Mouse (Mus musculus) c-Kit-positive CD71-positive TER-119-positive erythroid progenitor cells, embryonic 14.5 days (primary cell): ENCODE measurements around the gene Ift20.

ENCODE experiments used
- DNase-seq: peaks from one replicate; pipeline ENCODE4 v3.0.0-alpha.2; 2013; ENCODE audit warnings: low spot score

Gene Ift20

GRCm38 (mm10) chr11:78536080-78536689 lies at the start of gene Ift20, which contains the start of gene Tnfaip1:
Ift20 (plus strand) TSS chr11:78536361.
Tnfaip1 (minus strand) TSS chr11:78536332.
- peak; percentile 98 for DNase-seq

- DNase-seq = no peak
These were observed 48.0 kb upstream of the Ift20 start for GRCm38 (mm10) chr11:78488168-78488567.

- DNase-seq = no peak
These were observed 45.4 kb upstream of the Ift20 start for GRCm38 (mm10) chr11:78490781-78491241.

GRCm38 (mm10) chr11:78495904-78496303 lies 40.3 kb upstream of the Ift20 start:
- peak; percentile 45 for DNase-seq

- DNase-seq = no peak
These were observed 39.1 kb upstream of the Ift20 start for GRCm38 (mm10) chr11:78497071-78497541.

GRCm38 (mm10) chr11:78497544-78498522 lies 38.3 kb upstream of the Ift20 start, which contains the start of gene Sarm1:
Sarm1 (minus strand) TSS chr11:78497754.
- DNase-seq = peak; percentile 91

GRCm38 (mm10) chr11:78499004-78499403 lies 37.2 kb upstream of the Ift20 start, which contains the start of gene Vtn:
Vtn (plus strand) TSS chr11:78499091.
- DNase-seq = no peak

- DNase-seq = no peak
These were observed 36.6 kb upstream of the Ift20 start for GRCm38 (mm10) chr11:78499543-78499942.

- no peak for DNase-seq
These were observed 35.4 kb upstream of the Ift20 start for GRCm38 (mm10) chr11:78500623-78501202.

- DNase-seq = no peak
These were observed 34.6 kb upstream of the Ift20 start for GRCm38 (mm10) chr11:78501529-78501928.

- DNase-seq = no peak
These were observed 33.1 kb upstream of the Ift20 start, which contains the start of gene Sebox for GRCm38 (mm10) chr11:78502909-78503650. Sebox (plus strand) TSS chr11:78503447.

GRCm38 (mm10) chr11:78505430-78505829 lies 30.7 kb upstream of the Ift20 start:
- DNase-seq = no peak

- no peak for DNase-seq
These were observed 27.0 kb upstream of the Ift20 start for GRCm38 (mm10) chr11:78509148-78509547.

- DNase-seq = peak; percentile 84
These were observed 23.9 kb upstream of the Ift20 start, which contains the start of the genes Tmem199 and Poldip2 for GRCm38 (mm10) chr11:78512025-78512957. Tmem199 (minus strand) TSS chr11:78512172. Poldip2 (plus strand) TSS chr11:78512193.

- DNase-seq = no peak
These were observed 22.9 kb upstream of the Ift20 start for GRCm38 (mm10) chr11:78513106-78513790.

GRCm38 (mm10) chr11:78515549-78516325 lies 20.4 kb upstream of the Ift20 start:
- DNase-seq = no peak

- DNase-seq = no peak
These were observed 17.2 kb upstream of the Ift20 start for GRCm38 (mm10) chr11:78518931-78519330.

- DNase-seq = no peak
These were observed 14.3 kb upstream of the Ift20 start for GRCm38 (mm10) chr11:78521880-78522279.
